Mouse (Mus musculus) thymus, postnatal 14 days (tissue): ENCODE results near the gene Gm20604.

Experiments used
- DNase-seq: peaks from one replicate; pipeline ENCODE4 v3.0.0; 2021

The Gm20604 gene

GRCm38 (mm10) chr12:102758403-102758756 is at the start of gene Gm20604:
Gene Gm20604 (minus strand): TSS chr12:102758672.
- no peak for DNase-seq

- peak; percentile 36 for DNase-seq
Measured at GRCm38 (mm10) chr12:102799528-102799927, 41.1 kb upstream of the Gm20604 start.

DNA sequence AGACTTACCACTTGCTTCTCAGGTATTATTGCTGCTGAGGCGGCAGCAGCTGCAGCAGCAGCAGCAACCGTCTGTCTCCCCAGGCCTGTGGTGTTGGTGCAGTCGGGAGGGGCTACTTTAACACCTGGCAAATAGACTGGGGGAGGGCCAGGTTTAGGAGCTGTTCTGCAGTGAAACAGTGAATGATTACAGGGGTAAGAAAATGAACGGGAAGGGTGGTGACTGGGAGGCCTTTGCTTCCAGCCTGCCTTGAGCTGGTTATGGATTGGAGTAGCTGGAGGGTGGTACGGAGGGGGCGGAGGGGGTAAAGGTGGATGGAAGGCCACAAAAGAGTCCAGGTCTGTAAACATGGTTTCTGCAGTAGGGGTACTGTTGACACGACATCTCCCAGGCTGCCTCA is 29.5 kb upstream of the Gm20604 start:
- peak; percentile 81 for DNase-seq

DNA sequence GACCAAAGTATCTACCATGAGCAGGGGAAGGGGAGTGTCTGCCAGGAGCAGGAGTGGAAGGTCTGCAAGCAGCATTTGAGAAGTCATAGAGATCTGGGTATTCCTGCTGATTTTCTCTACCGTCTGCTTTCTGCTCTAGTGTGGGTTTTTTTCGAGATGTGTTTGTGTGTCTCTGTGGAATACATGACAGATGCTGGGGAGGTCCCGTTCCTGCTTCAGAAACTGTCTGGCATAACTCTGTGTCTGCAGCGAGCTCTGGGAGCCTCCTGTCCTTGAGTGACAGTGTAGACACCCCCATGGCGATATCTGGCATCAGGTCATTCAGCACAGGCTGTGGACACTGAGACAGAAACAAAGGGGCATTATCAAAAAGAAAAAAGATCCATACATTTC is 27.1 kb upstream of the Gm20604 start:
- DNase-seq = no peak

DNA sequence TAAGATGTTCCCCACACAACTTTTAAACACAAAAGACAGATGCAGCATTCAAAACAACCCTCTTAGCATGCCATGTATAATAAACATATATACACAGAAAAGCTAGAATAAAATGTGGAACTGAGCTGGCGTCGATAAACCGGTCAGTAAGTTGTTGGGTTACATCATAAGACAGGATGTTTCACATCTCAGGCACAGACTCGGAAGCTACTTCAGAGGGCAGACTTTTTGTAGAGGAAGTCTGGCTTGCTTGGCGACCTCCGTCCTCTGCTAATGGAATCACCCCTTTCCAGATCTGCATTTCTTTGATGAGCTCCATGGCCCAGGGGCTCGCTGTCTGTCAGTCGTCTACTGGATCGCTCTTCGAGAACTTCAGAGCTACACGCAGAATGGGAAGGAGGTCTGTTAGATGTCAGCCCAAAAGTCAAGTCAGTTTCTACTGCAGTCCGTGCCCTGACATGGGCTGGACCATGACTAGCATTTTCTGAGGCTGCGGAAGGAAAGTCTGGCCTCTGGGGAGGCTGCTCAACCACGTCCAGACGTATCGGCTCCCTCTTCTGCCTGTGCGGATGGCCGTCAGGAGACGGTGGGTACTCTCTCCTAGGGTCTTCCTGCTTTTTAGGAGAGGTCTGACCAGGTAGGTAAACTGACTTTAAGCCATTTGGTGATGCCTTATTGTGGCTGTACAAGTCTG is 26.6 kb upstream of the Gm20604 start:
- peak; percentile 39 for DNase-seq

GRCm38 (mm10) chr12:102782841-102783240 is 24.4 kb upstream of the Gm20604 start:
- DNase-seq = peak; percentile 58

GRCm38 (mm10) chr12:102779452-102779851 is 21.0 kb upstream of the Gm20604 start:
- DNase-seq = peak; percentile 37

GRCm38 (mm10) chr12:102778151-102778550 is 19.7 kb upstream of the Gm20604 start:
- no peak for DNase-seq

- DNase-seq = no peak
Measured at GRCm38 (mm10) chr12:102776035-102776434, 17.6 kb upstream of the Gm20604 start.

DNA sequence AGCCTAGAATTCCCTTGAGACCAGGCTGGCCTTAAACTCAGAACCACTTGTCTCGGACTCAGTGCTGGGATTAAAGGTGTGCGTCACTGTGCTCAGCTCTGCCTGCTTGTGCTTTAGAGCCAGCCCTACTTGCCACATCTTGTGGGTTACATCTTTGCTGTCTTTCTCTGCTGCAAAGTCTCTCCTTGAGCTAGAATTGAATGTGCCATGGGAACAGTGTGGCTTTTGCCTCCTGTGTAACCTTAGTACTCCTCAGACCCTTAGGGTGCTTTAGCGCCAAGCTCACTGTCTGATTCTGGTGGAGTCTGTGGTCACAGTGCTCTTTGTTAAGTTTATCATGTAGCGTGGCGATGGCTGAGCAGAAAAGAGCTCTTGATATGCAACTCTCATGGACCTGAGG is 14.2 kb upstream of the Gm20604 start:
- DNase-seq = no peak

GRCm38 (mm10) chr12:102771601-102772000 is 13.1 kb upstream of the Gm20604 start:
- no peak for DNase-seq

DNA sequence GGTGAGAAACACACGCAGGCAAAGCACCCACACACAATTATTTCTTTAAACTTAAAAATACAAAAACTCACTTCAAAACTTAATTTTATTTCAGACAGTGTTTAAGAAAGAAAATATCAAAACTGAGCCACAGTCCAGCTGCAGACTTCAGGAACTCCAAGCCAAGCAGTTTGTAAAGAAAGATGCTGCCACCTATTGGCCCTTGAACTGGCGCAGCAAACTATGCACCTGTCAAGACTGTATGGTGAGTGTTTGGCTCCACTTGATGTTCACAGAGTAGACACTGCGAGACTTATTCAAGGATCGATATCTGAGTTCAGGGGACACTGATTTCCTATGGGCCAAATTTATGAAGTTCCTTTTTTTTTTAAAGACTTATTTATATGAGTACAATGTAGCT is 10.5 kb upstream of the Gm20604 start:
- DNase-seq = peak; percentile 61

GRCm38 (mm10) chr12:102763696-102764095 is 5.2 kb upstream of the Gm20604 start:
- no peak for DNase-seq

GRCm38 (mm10) chr12:102761668-102762067 is 3.2 kb upstream of the Gm20604 start:
- DNase-seq = no peak

DNA sequence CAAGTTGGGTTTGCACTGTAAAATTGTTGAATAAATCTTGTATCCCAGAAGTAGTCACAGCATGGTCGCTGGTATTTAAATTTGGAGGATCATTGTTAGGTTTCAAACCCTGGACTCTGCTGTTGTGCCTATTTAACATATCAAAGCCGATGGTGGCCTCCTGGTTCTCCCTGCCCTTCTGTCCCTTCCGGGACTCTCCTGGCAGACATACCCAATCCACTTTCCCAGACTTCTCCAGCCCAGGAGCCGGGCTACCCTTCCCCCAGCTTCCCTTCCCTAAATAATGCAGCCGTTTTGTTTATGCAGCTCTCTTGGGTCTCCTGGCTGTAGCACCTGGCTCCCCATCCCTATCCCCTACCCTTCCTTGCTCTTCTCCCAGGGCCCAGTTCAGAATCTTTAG is 464 bp upstream of the Gm20604 start:
- DNase-seq = no peak

- DNase-seq = peak; percentile 97
Measured at GRCm38 (mm10) chr12:102757689-102758402, 626 bp downstream of the Gm20604 start, which contains the start of the genes Gm28051, Gon7 and Ubr7. Gene Gm28051 (minus strand): TSS chr12:102757765. Gene Gon7 (minus strand): TSS chr12:102757803. Gene Ubr7 (plus strand): TSS chr12:102757967.

- DNase-seq = no peak
Measured at GRCm38 (mm10) chr12:102757055-102757688, 1.3 kb downstream of the Gm20604 start.

- peak; percentile 62 for DNase-seq
Measured at GRCm38 (mm10) chr12:102756304-102756703, 2.2 kb downstream of the Gm20604 start.

GRCm38 (mm10) chr12:102748256-102748655 is 10.2 kb downstream of the Gm20604 start:
- no peak for DNase-seq

GRCm38 (mm10) chr12:102744839-102745238 is 13.6 kb downstream of the Gm20604 start:
- DNase-seq = peak; percentile 28

DNA sequence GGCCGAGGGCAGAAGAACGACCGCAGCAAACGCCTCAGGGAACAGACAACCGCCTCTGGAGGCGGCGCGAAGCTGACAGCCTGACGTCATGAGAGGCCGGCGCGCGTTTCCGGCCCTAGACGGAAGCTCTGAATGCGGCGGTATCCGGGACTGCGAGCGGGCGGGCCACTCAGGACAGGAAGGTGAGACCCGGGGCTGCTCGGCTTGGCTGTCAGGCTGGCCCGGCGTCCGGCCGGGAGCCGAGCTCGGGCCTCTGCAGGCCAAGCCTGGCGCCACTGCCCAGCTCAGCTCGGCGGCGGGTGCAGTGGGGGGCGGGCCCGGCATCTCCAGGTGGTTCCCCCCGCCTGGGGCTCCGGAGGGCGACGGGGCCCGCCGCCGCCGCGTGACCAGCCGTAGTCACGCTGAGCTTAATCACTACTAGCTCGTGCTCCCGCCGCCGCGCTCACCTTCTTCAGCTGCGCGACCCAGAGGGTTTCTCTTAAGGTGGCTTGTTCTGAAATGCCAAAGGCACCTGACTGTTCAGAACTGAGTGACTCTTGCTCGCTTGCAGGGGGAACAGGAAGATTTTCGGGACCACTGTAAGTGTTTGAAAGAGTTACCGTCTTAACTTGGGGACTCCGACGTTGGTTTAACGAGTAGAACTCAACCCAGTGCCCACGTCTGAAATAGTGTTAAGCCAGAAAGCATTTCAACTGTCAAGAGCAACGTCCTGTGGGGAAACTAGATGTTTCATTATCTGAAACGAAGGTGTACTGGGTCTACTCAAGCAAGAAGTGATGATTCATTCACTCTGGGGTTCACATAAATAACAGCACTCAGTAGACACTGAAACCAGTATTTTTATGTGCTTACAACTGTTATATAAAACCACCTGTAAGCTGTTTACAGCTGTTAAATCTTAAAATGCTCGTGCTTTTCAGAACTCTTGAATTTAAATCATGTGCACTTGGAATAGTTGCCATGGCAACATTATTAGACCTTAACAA is 14.6 kb downstream of the Gm20604 start, which contains the start of the genes Moap1 and Tmem251:
Gene Moap1, minus strand, starts transcription at position 73 of the 986 bp plus-strand sequence.
Gene Tmem251, plus strand, starts transcription at position 174 of the 986 bp plus-strand sequence.
- DNase-seq = peak; percentile 91

GRCm38 (mm10) chr12:102743036-102743588 is 15.4 kb downstream of the Gm20604 start:
- no peak for DNase-seq
